Mouse (Mus musculus) CH12.LX (cell line): Measurements from ENCODE around the gene Serpinh1.

ENCODE experiments used
- CHD2 ChIP-seq: IDR thresholded peaks from 2 replicates; pipeline ENCODE4 v1.6.1; 2011; ENCODE audit warnings: low read length, improper control_type of control experiment
- CTCF ChIP-seq, 2 experiments: IDR thresholded peaks in 1 of 2; conservative IDR thresholded peaks in 1 of 2; 2 replicates each; pipeline ENCODE4 v1.5.1; 2011 to 2012; ENCODE audit warnings: low read depth in 2 of 2, low read length in 2 of 2, improper control_type of control experiment in 1 of 2, inconsistent platforms in 1 of 2, mild to moderate bottlenecking in 1 of 2, moderate library complexity in 1 of 2
- ELF1 ChIP-seq: IDR thresholded peaks from 2 replicates; pipeline ENCODE4 v1.6.1; 2014; ENCODE audit warnings: low read depth, mild to moderate bottlenecking, inconsistent platforms, low read length, improper control_type of control experiment
- EP300 ChIP-seq: IDR thresholded peaks from 2 replicates; pipeline ENCODE4 v1.6.1; 2011; ENCODE audit warnings: low read length, improper control_type of control experiment
- MAX ChIP-seq: IDR thresholded peaks from 2 replicates; pipeline ENCODE4 v1.6.1; 2011; ENCODE audit warnings: low read length, improper control_type of control experiment
- POLR2A ChIP-seq: IDR thresholded peaks from 2 replicates; pipeline ENCODE4 v1.6.1; 2011; ENCODE audit warnings: low read depth, mild to moderate bottlenecking, improper control_type of control experiment, low read length
- POLR2AphosphoS2 ChIP-seq: IDR thresholded peaks from 2 replicates; pipeline ENCODE4 v1.6.1; 2011; ENCODE audit warnings: low read depth, low read length, improper control_type of control experiment
- RAD21 ChIP-seq: IDR thresholded peaks from 2 replicates; pipeline ENCODE4 v1.6.1; 2011; ENCODE audit warnings: low read depth, mild to moderate bottlenecking, low read length, improper control_type of control experiment, moderate library complexity
- SIN3A ChIP-seq: IDR thresholded peaks from 2 replicates; pipeline ENCODE4 v1.6.1; 2012; ENCODE audit warnings: low read length, improper control_type of control experiment, inconsistent platforms
- TBP ChIP-seq: conservative IDR thresholded peaks from 2 replicates; pipeline ENCODE4 v1.6.1; 2011; ENCODE audit warnings: low read depth, low read length, improper control_type of control experiment
- TCF12 ChIP-seq: IDR thresholded peaks from 2 replicates; pipeline ENCODE4 v1.6.1; 2014; ENCODE audit warnings: low read depth, mild to moderate bottlenecking, inconsistent platforms, low read length, improper control_type of control experiment
- USF1 ChIP-seq: IDR thresholded peaks from 2 replicates; pipeline ENCODE4 v1.6.1; 2014; ENCODE audit warnings: low read depth, mild to moderate bottlenecking, inconsistent platforms, low read length, improper control_type of control experiment
- USF2 ChIP-seq: conservative IDR thresholded peaks from 2 replicates; pipeline ENCODE4 v1.6.1; 2011; ENCODE audit warnings: low read depth, low read length, improper control_type of control experiment

- TF ChIP-seq CTCF (conservative IDR thresholded peaks at IDR 0.05 in 1 of 2, IDR thresholded peaks at IDR 0.05 in 1 of 2; ENCODE audit: low read depth in 2 of 2, low read length in 2 of 2), result no peak
- no peak for TF ChIP-seq POLR2A
- TF ChIP-seq USF2, result no peak
- TF ChIP-seq CHD2, result peak; percentile 88
- TF ChIP-seq POLR2AphosphoS2, result no peak
- no peak for TF ChIP-seq MAX
- peak; percentile 46; the same call in 1 of the 2 replicates for TF ChIP-seq TCF12
- peak; percentile 71 for TF ChIP-seq EP300
- no peak for TF ChIP-seq USF1
- TF ChIP-seq ELF1, result no peak
- no peak; the same call in 1 of the 2 replicates for TF ChIP-seq RAD21
- no peak for TF ChIP-seq SIN3A
- no peak for TF ChIP-seq TBP
These were observed 48.3 kb upstream of the Serpinh1 start for GRCm38 (mm10) chr7:99401373-99401772.
